Mouse (Mus musculus): Measurements from ENCODE around the gene Fam149b. TPM values are rescaled to one million over a fixed set of nuclear protein-coding genes. Genes with fewer than 3 reads are reported as not detected.

The Fam149b gene
- total and polyA plus RNA-seq, 3 experiments, result 16.1 to 25.8 TPM; not detected in 1

DNA sequence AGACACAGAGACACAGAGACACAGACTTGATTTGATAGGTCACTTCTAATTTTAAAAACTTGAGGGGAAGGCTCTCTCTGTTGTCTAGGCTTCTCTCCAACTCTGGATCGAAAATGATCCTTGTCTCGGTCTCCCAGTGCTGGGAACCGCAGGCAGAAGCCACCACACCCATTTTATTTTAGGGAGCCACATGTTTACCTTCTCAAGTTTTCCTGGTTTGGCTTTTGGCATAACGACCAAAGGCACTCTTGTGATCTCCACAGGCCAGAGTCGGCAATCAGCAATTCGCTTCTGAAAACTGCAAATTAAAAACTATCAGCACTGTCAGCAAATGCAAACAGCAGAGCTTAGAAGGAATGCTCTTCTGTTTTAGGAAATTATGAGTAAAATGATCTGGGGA, 83.8 kb downstream of the Fam149b start:
- H3K4me3 ChIP-seq (ENCODE audit: control insufficient read depth in 1 of 2, insufficient read depth in 1 of 2, low read depth in 2 of 2, low read length in 2 of 2), result no peak overlapping the region
- no peaks in the 10 kb centered on the region for H3K27me3 ChIP-seq (ENCODE audit: control insufficient read depth in 1 of 2, insufficient read depth in 2 of 2, low read length in 2 of 2)
- H3K9me3 ChIP-seq (replicated peaks; ENCODE audit: insufficient read depth, low read length), result no peaks in the 10 kb centered on the region
- H3K4me1 ChIP-seq (ENCODE audit: control insufficient read depth in 1 of 2, insufficient read depth in 2 of 2, low read length in 2 of 2), result no peaks in the 10 kb centered on the region
- TF ChIP-seq CHD1 (IDR thresholded peaks at IDR 0.05; ENCODE audit: low read depth, low read length), result no peak
- TF ChIP-seq POLR2AphosphoS5 (IDR thresholded peaks at IDR 0.05; ENCODE audit: borderline replicate concordance, low read depth, low read length), result no peak
- TF ChIP-seq ZKSCAN1 (IDR thresholded peaks at IDR 0.05; ENCODE audit: low read depth, low read length), result no peak
- no peak for TF ChIP-seq MAFK (IDR thresholded peaks at IDR 0.05; ENCODE audit: borderline replicate concordance, low read depth, low read length)
- no peak for TF ChIP-seq TAL1 (IDR thresholded peaks at IDR 0.05; ENCODE audit: low read length)
- TF ChIP-seq ZC3H11A (IDR thresholded peaks at IDR 0.05; ENCODE audit: low read depth, low read length), result no peak
- no peak for TF ChIP-seq RAD21 (IDR thresholded peaks at IDR 0.05; ENCODE audit: low read depth, low read length)
- TF ChIP-seq ETS1 (IDR thresholded peaks at IDR 0.05; ENCODE audit: low read depth, low read length), result no peak
- TF ChIP-seq HCFC1 (IDR thresholded peaks at IDR 0.05; ENCODE audit: low read depth, low read length), result no peak
- H3K36me3 ChIP-seq (ENCODE audit: control insufficient read depth in 1 of 2, insufficient read depth in 2 of 2, low read length in 2 of 2), result no peaks in the 10 kb centered on the region
- no peak overlapping the region for H3K9ac ChIP-seq (ENCODE audit: control insufficient read depth, low read depth, low read length, poor library complexity, severe bottlenecking)
- no peaks in the 10 kb centered on the region for H3K79me2 ChIP-seq (ENCODE audit: control insufficient read depth, insufficient read depth, low read length, poor library complexity)
- no peak for DNase-seq (ENCODE audit: low read depth, low spot score)
- no peak overlapping the region for H3K27ac ChIP-seq (ENCODE audit: control insufficient read depth, low read depth, low read length)

DNA sequence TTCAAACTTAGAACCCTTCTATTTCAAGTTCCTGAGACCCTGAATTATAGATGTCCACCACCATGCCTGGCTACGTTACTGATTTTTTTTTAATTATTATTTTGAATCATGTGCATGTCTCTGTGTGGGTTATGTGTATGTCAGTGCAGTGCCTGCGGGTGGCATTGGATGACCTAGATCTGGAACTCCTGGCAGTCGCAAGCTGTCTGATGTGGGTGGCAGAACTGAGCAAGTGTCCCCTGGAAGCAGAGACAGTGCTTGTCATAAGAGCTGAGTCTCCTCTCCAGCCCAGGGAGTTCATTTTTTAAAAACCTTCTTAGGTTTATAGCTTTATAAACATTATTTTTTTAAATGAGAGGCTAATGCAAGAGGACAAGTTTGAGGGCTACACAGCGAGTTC, 84.5 kb downstream of the Fam149b start:
- Histone ChIP-seq H3K27me3 (ENCODE audit: control insufficient read depth in 1 of 2, insufficient read depth in 2 of 2, low read length in 2 of 2) (no peaks in the 10 kb centered on the region), H3K9ac (ENCODE audit: control insufficient read depth, low read depth, low read length, poor library complexity, severe bottlenecking) (no peak overlapping the region), H3K36me3 (ENCODE audit: control insufficient read depth in 1 of 2, insufficient read depth in 2 of 2, low read length in 2 of 2) (no peaks in the 10 kb centered on the region), H3K27ac (ENCODE audit: control insufficient read depth, low read depth, low read length) (no peak overlapping the region), H3K9me3 (replicated peaks; ENCODE audit: insufficient read depth, low read length) (no peaks in the 10 kb centered on the region), H3K4me3 (ENCODE audit: control insufficient read depth in 1 of 2, insufficient read depth in 1 of 2, low read depth in 2 of 2, low read length in 2 of 2) (no peak overlapping the region), H3K79me2 (ENCODE audit: control insufficient read depth, insufficient read depth, low read length, poor library complexity) (no peaks in the 10 kb centered on the region), H3K4me1 (ENCODE audit: control insufficient read depth in 1 of 2, insufficient read depth in 2 of 2, low read length in 2 of 2) (no peaks in the 10 kb centered on the region)
- DNase-seq (ENCODE audit: low read depth, low spot score), result no peak
- TF ChIP-seq POLR2AphosphoS5 (IDR thresholded peaks at IDR 0.05; ENCODE audit: borderline replicate concordance, low read depth, low read length) (no peak), MYC (IDR thresholded peaks at IDR 0.05; ENCODE audit: low read depth, low read length) (no peak), MYB (IDR thresholded peaks at IDR 0.05; ENCODE audit: low read depth, low read length) (no peak)

Other genes starting within 250 kb of the Fam149b start
- 2.0 and 3.2 TPM in 2 replicates for gene Saysd1, start 209.6 kb upstream of the Fam149b start, total RNA-seq (2012; rRNA removed)
- 1 to 10 TPM in 1 of 2 experiments, not detected in 1; 4.4 TPM for gene Saysd1, start 209.6 kb upstream of the Fam149b start, polyA plus RNA-seq (2012; ENCODE audit: insufficient read depth in 1 of 2, insufficient read length in 2 of 2, low read depth in 1 of 2, low replicate concordance in 2 of 2, missing spikeins in 1 of 2)
- gene Kcnk5, start 166.4 kb upstream of the Fam149b start, total RNA-seq (2012; rRNA removed), result 6.7 and 10.9 TPM in 2 replicates
- gene Kcnk5, start 166.4 kb upstream of the Fam149b start, polyA plus RNA-seq (2012; ENCODE audit: insufficient read depth in 1 of 2, insufficient read length in 2 of 2, low read depth in 1 of 2, low replicate concordance in 2 of 2, missing spikeins in 1 of 2), result 1 to 10 TPM in 1 of 2 experiments, not detected in 1; 9.3 TPM
- not detected in 2 replicates for gene Kcnk16, start 79.0 kb upstream of the Fam149b start, total RNA-seq (2012; rRNA removed)
- not detected for gene Kcnk16, start 79.0 kb upstream of the Fam149b start, polyA plus RNA-seq (2012; ENCODE audit: insufficient read depth in 1 of 2, insufficient read length in 2 of 2, low read depth in 1 of 2, low replicate concordance in 2 of 2, missing spikeins in 1 of 2)
- 9.9 and 10.3 TPM in 2 replicates for gene Nudt13, start 53.5 kb upstream of the Fam149b start, total RNA-seq (2012; rRNA removed)
- 10 to 100 TPM in 1 of 2 experiments, not detected in 1; 12.3 TPM for gene Nudt13, start 53.5 kb upstream of the Fam149b start, polyA plus RNA-seq (2012; ENCODE audit: insufficient read depth in 1 of 2, insufficient read length in 2 of 2, low read depth in 1 of 2, low replicate concordance in 2 of 2, missing spikeins in 1 of 2)
- 58.8 and 64.9 TPM in 2 replicates for gene Ecd, start within 50 bp of the Fam149b start, total RNA-seq (2012; rRNA removed)
- 10 to 100 TPM in 1 of 2 experiments, not detected in 1; 72.2 TPM for gene Ecd, start within 50 bp of the Fam149b start, polyA plus RNA-seq (2012; ENCODE audit: insufficient read depth in 1 of 2, insufficient read length in 2 of 2, low read depth in 1 of 2, low replicate concordance in 2 of 2, missing spikeins in 1 of 2)
- gene Dnajc9, start 40.7 kb downstream of the Fam149b start, total RNA-seq (2012; rRNA removed), result 125 and 138 TPM in 2 replicates
- gene Dnajc9, start 40.7 kb downstream of the Fam149b start, polyA plus RNA-seq (2012; ENCODE audit: insufficient read depth in 1 of 2, insufficient read length in 2 of 2, low read depth in 1 of 2, low replicate concordance in 2 of 2, missing spikeins in 1 of 2), result 100 to 1,000 TPM; 114 to 385 TPM
- 119 and 132 TPM in 2 replicates for gene Mrps16, start 45.5 kb downstream of the Fam149b start, total RNA-seq (2012; rRNA removed)
- gene Mrps16, start 45.5 kb downstream of the Fam149b start, polyA plus RNA-seq (2012; ENCODE audit: insufficient read depth in 1 of 2, insufficient read length in 2 of 2, low read depth in 1 of 2, low replicate concordance in 2 of 2, missing spikeins in 1 of 2), result 100 to 1,000 TPM in 1 of 2 experiments, not detected in 1; 112 TPM
- gene Cfap70, start 104.1 kb downstream of the Fam149b start, total RNA-seq (2012; rRNA removed), result not detected in 2 replicates
- under 1 TPM in 1 of 2 experiments, not detected in 1; 0.11 TPM for gene Cfap70, start 104.1 kb downstream of the Fam149b start, polyA plus RNA-seq (2012; ENCODE audit: insufficient read depth in 1 of 2, insufficient read length in 2 of 2, low read depth in 1 of 2, low replicate concordance in 2 of 2, missing spikeins in 1 of 2)
- gene Anxa7, start 132.0 kb downstream of the Fam149b start, total RNA-seq (2012; rRNA removed), result 44.8 and 52.0 TPM in 2 replicates
- 10 to 100 TPM in 1 of 2 experiments, not detected in 1; 70.3 TPM for gene Anxa7, start 132.0 kb downstream of the Fam149b start, polyA plus RNA-seq (2012; ENCODE audit: insufficient read depth in 1 of 2, insufficient read length in 2 of 2, low read depth in 1 of 2, low replicate concordance in 2 of 2, missing spikeins in 1 of 2)
- gene Mss51, start 148.7 kb downstream of the Fam149b start, total RNA-seq (2012; rRNA removed), result 0.42 and 0.62 TPM in 2 replicates
- 1 to 10 TPM in 1 of 2 experiments, not detected in 1; 1.1 TPM for gene Mss51, start 148.7 kb downstream of the Fam149b start, polyA plus RNA-seq (2012; ENCODE audit: insufficient read depth in 1 of 2, insufficient read length in 2 of 2, low read depth in 1 of 2, low replicate concordance in 2 of 2, missing spikeins in 1 of 2)
- 20.1 and 20.4 TPM in 2 replicates for gene Ppp3cb, start 198.4 kb downstream of the Fam149b start, total RNA-seq (2012; rRNA removed)
- gene Ppp3cb, start 198.4 kb downstream of the Fam149b start, polyA plus RNA-seq (2012; ENCODE audit: insufficient read depth in 1 of 2, insufficient read length in 2 of 2, low read depth in 1 of 2, low replicate concordance in 2 of 2, missing spikeins in 1 of 2), result 10 to 100 TPM; 32.6 to 62.9 TPM